Mouse (Mus musculus) retina, postnatal 7 days (tissue): Measurements from ENCODE around the gene Arl9.
"Not testable (repeated sequence)": the region's sequence is repeated elsewhere in the genome, so short reads cannot be mapped to it uniquely, and the experiment has no call there.

Experiments used
- DNase-seq: peaks from one replicate; pipeline ENCODE4 v3.0.0-alpha.2; 2012; ENCODE audit warnings: low read depth, low spot score

The Arl9 gene

GRCm38 (mm10) chr5:77015544-77016482, 12.0 kb downstream of the Arl9 start, which contains the start of gene Thegl:
Thegl (plus strand) TSS chr5:77016023.
- peak; percentile 62 for DNase-seq

- no peak for DNase-seq
Measured at GRCm38 (mm10) chr5:77028034-77028433, 24.2 kb downstream of the Arl9 start.

- DNase-seq = no peak
Measured at GRCm38 (mm10) chr5:77029735-77030134, 25.9 kb downstream of the Arl9 start.

- DNase-seq = not testable (repeated sequence)
Measured at GRCm38 (mm10) chr5:77035101-77035500, 31.2 kb downstream of the Arl9 start.

- no peak for DNase-seq
Measured at GRCm38 (mm10) chr5:77038451-77038850, 34.6 kb downstream of the Arl9 start.

- DNase-seq = no peak
Measured at GRCm38 (mm10) chr5:77039391-77039790, 35.5 kb downstream of the Arl9 start.

GRCm38 (mm10) chr5:77044362-77044761, 40.5 kb downstream of the Arl9 start:
- DNase-seq = no peak

GRCm38 (mm10) chr5:77052616-77053015, 48.8 kb downstream of the Arl9 start:
- DNase-seq = no peak

GRCm38 (mm10) chr5:77056881-77057440, 53.1 kb downstream of the Arl9 start:
- no peak for DNase-seq
